Mouse (Mus musculus) granulocyte monocyte progenitor cell, adult 5-6 weeks (primary cell): ENCODE results near the gene Akap13. TPM values are rescaled to one million over a fixed set of nuclear protein-coding genes. Genes with fewer than 3 reads are reported as not detected.
"Not testable (repeated sequence)": the region's sequence is repeated elsewhere in the genome, so short reads cannot be mapped to it uniquely, and the experiment has no call there.

Experiments used
- ATAC-seq: replicated peaks from 2 replicates; pipeline ENCODE4 v1.8.0; 2016; ENCODE audit warnings: mild to moderate bottlenecking, moderate TSS enrichment, inconsistent platforms; ENCODE audit not compliant: poor library complexity, severe bottlenecking
- total RNA-seq, 2 experiments: library from RNA; stranded (forward) in 1 of 2; stranded (reverse) in 1 of 2; fragments of 200-712, 200-1000 nt in 1 of 2; fragments of >200 nt in 1 of 2; fragmentation: Nextera tagmentation in 1 of 2; gene quantifications; 2 replicates each; pipeline ENCODE4 v1.2.3; 2014 to 2017

The Akap13 gene
- total RNA-seq, 2 experiments from 2014 or later: 101 to 178 TPM

DNA sequence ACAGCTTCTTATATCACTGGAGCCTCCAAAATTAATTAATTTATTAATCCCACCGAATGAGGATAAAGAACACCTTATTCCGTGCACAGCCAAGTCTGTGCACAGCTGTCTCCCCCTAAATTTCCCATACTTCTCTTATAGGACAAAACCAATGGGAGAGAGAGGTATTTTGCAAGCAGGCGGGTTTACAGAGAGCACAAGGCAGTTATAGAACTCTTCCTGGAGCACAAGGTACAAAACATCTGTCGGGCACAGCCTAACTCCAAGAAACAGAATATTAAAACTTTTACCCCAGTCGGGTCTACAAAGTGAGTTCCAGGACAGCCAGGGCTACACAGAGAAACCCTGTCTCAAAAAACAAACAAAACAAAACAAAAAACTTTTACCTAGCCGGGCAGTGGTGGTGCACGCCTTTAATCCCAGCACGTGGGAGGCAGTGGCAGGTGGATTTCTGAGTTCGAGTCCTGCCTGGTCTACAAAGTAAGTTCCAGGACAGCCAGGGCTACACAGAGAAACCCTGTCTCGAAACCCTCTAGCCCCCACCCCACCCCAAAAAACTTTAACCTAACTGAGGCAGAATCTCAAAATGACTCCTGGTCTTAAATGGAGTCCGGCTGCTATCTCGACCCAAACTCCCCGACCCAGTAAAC is 326.1 kb downstream of the Akap13 start:
- no peak for ATAC-seq

- peak; percentile 95 for ATAC-seq
These were observed 326.8 kb downstream of the Akap13 start for GRCm38 (mm10) chr7:75781948-75782722.

GRCm38 (mm10) chr7:75782723-75783011 is 327.3 kb downstream of the Akap13 start:
- ATAC-seq: no peak

- ATAC-seq: no peak
These were observed 330.3 kb downstream of the Akap13 start for GRCm38 (mm10) chr7:75785388-75786328.

- ATAC-seq: no peak
These were observed 331.5 kb downstream of the Akap13 start for GRCm38 (mm10) chr7:75786812-75787211.

GRCm38 (mm10) chr7:75787371-75787770 is 332.0 kb downstream of the Akap13 start:
- peak; percentile 71 for ATAC-seq

DNA sequence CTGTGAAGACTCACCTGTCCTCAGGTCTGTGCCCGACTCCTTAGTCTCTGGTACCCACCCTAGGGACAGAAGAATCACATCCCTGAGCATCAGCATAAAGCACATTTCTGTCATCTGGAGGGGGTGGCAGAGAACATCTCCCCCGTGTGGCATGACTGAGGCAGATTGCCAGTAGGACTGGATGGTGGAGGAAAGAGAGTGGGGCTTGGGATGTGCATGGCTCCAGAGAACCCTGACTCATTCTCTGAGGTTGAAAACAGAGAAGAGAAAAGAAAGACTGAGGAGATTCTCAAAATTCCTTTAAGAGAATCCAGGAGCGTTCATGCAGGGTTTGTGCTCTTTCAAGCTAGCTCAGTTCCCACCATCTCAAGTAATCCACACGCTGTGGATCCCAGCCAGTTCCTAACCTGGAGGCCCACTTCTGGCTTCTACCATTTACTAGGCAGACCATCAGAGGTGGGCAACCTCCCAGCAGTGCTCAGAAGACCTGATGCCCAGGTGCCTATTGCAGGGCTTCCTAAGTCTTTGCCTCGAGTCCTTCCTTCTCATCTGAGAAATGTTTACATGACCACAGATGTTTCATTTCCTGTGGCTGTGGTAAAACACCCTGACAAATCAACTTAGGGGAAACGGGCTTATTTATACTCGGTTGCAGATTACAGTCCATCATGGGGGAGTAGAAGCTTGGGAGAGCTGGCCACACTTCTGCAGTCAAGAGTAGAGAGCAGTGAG is 332.9 kb downstream of the Akap13 start:
- ATAC-seq: peak; percentile 75

GRCm38 (mm10) chr7:75788801-75789135 is 333.4 kb downstream of the Akap13 start:
- ATAC-seq: not testable (repeated sequence)

- ATAC-seq: no peak
These were observed 334.4 kb downstream of the Akap13 start for GRCm38 (mm10) chr7:75789746-75790145.

GRCm38 (mm10) chr7:75791092-75791837 is 335.9 kb downstream of the Akap13 start:
- not testable (repeated sequence) for ATAC-seq

GRCm38 (mm10) chr7:75793091-75793490 is 337.8 kb downstream of the Akap13 start:
- ATAC-seq: no peak

DNA sequence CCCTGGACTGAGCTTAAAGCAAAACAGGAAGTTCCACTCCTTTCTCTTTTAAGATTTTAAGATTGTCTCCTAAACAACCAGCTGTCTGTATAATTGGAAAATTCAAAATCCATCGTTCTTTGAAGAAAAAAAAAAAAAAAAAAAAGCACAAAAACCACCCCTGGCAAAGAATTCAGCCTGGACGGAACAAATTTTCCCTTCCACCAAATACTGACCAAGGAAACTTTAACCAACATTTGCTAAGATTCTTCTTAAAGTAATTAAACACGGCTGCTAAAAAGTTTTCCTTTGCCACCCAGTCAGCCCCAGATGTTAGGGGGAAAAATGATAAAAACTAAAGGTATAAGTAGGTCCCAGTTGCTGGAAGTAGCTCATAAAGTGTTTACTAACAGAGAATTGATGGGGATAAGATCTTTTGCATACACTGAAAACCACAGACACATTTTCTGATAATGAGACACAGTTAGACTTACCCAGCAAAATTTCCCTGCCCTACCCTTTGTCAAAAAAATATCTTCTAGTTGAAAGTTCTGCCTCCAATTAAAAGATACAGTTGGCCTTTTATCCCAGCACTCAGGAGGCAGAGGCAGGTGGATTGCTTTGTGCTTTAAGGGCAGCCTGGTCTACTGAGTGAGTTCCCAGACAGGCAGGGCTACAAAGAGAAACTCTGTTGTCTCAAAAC is 338.5 kb downstream of the Akap13 start:
- no peak for ATAC-seq

GRCm38 (mm10) chr7:75795106-75795505 is 339.8 kb downstream of the Akap13 start:
- no peak for ATAC-seq

- ATAC-seq: peak; percentile 91
These were observed 341.1 kb downstream of the Akap13 start for GRCm38 (mm10) chr7:75796474-75796873.

- ATAC-seq: no peak
These were observed 345.2 kb downstream of the Akap13 start for GRCm38 (mm10) chr7:75800530-75800929.

GRCm38 (mm10) chr7:75801022-75801421 is 345.7 kb downstream of the Akap13 start:
- no peak for ATAC-seq

DNA sequence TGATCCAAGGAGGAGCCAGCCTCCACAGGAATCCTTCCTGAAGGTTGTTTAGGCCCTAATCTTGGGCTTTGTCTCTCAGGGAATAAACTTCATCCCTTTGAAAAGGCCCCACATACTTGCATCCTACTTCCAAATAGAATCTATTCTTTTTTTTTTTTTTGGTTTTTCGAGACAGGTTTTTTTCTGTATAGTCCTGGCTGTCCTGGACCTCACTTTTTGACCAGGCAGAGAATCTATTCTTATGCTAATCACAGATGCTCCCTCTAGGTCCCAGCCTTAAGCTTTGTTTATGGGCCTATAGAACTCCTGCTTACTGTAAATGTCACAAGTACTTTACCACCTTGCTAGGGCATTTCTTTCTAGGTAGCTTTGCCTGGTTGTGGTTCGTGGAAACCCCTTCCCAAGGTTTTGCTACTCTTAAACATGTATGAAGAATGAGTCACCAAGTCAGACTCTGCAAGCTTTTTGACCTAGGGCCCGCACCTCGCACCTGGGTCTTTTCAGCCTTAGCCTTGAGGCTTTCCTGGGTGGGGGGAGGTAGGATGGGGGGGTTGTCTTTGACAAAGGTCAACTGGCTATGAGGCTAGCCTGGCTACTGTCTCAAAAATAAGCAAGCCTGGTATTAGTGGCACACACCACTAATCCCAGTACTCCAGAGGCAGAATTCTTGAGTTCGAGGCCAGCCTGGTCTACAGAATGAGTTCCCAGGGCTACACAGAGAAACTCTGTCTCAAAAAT is 346.5 kb downstream of the Akap13 start:
- no peak for ATAC-seq

DNA sequence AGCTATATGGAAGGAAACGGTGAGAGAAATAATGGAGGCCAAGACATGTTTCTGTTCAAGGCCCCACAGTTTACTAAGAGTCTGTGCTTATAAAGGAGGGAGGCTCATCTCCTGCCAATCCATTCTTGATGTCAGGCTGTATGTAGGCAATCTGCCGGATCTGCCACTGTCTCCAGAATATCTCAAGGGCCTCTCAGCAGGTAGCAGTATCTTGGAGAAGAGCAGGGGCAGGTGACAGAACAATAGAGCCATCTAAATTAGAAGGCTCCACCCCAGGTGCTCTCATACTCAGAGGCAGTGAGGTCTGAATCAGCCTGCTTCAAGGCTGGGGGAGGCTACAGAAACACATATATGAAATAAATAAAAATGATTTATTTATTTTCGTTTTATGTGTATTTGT is 347.6 kb downstream of the Akap13 start:
- no peak for ATAC-seq
